Mouse (Mus musculus) testis, adult 2 months (tissue): Measurements from ENCODE around the gene Ube3b.

Source experiments
- CTCF ChIP-seq: fragments of 200-500 bp; IDR thresholded peaks from 2 replicates; pipeline ENCODE4 v1.5.1; 2012; ENCODE audit warnings: low read depth, mild to moderate bottlenecking, inconsistent platforms, low read length, moderate library complexity; ENCODE audit not compliant: control insufficient read depth, insufficient read depth, insufficient replicate concordance
- POLR2A ChIP-seq: fragments of 200-500 bp; IDR thresholded peaks from 2 replicates; pipeline ENCODE4 v1.6.1; 2012; ENCODE audit warnings: low read depth, mild to moderate bottlenecking, inconsistent platforms, low read length, moderate library complexity; ENCODE audit not compliant: control insufficient read depth

DNA sequence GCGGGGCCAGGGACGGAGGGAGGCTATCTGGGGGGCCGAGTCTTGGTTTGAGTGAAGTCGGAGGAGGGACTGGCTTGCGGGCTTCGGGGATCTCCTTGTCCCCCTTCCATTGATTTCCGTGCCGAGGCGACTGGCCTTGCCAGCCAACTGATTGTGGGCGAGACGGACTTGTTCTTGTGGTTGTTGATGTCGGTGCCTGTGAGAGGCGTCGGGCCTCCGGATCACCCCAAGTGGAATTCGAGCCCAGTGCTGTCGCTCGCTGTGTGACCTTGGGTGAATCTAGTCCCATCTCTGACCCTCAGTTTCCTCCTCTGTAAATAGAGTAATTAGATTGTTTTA is 575 bp downstream of the Ube3b start:
- TF ChIP-seq POLR2A = no peak
- no peak for TF ChIP-seq CTCF
